Comparison of ENCODE assay signal across 17 mouse cellular contexts in the genomic region with DNA sequence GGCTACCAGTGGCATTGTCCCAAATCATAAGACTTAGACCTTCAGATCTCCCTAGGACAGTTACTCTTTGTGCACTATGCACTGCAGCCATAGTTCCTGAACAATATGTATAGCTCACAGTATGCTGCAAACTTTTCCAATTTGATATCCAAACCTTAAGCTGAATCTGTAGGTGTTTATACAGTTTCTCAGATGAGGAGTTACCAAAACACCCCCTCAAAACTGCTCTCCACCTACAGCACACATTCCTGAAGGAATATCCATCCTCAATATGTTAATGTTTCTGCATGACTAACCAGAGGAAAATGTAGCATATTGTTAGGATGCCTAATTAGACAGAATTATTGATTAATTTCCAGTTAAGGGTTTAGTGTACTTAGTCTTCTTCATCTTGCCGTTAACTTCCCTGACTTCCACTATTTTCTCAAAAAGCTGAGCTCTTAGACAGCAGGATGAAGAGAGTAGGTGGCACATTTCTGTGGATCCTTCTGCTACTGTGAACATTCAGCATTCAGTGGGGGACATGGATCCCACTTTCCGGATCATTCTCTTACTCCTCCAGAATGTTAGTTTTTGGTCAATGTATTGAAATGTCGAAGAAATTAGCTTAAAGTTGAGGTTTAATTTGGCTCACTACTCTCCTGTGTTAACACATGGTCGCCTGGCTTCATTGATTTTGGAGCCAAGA.
"Had no signal": no experiment of that assay in that cellular context is flagged by ENCODE, and none has a peak within 500 bp of the region (broad histone marks: within the 10 kb centered on the region; RNA-seq: fewer than 3 reads in every experiment).

No protein-coding gene starts in this region.

- ATAC-seq: forebrain, embryonic 16.5 days; hindbrain, embryonic 16.5 days; inflammation-experienced regulatory T-cells, adult 6 months; intestine, embryonic 15.5 days; intestine, postnatal 0 days; liver, embryonic 12.5 days had no signal

- DNase-seq: gastrocnemius, adult 2 months; gastrocnemius, postnatal 10 days; gastrocnemius, postnatal 25 days; heart, adult 18-20 months; heart, postnatal 10 days; heart, postnatal 4 days; kidney, adult 18-20 months; kidney, adult 8-10 months; kidney, postnatal 10 days; kidney, postnatal 25 days; kidney, postnatal 4 days had no signal
